Mouse (Mus musculus): ENCODE results near the gene Ak9.

DNA sequence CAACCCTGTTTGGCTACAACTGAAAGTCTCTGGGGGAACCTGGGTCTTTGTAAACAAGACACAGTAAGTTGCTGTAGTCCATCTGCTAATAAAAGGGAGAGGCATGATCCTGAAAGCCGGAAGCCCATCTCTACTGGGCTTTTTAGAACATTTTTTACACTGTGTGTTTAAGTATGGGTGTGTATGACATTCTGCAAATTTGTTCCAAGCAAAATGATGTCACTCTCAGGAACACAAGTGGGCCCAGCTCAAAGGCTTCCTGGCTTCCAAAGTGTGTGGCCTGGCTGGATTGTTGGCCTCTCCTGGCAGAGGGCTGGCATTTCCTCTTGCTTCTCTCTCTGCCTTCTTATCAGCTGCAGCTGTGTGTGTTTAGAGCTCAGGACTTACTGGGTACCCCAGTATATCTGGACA is 171.2 kb downstream of the Ak9 start:
- TF ChIP-seq CTCF (conservative IDR thresholded peaks at IDR 0.05; ENCODE audit: insufficient read depth, insufficient read length, low read depth, low read length) (no peak), POLR2A (IDR thresholded peaks at IDR 0.05; ENCODE audit: low read depth, low read length) (no peak)

Data from kidney, adult 2 months (tissue).